Mouse (Mus musculus) lung, adult 2 months (tissue): ENCODE results near the gene 9630041A04Rik.

Source experiments
- CTCF ChIP-seq: fragments of 200-500 bp; IDR thresholded peaks from 2 replicates; pipeline ENCODE4 v1.5.1; 2011; ENCODE audit warnings: mild to moderate bottlenecking, low read length, control low read depth; ENCODE audit not compliant: insufficient read depth
- POLR2A ChIP-seq: fragments of 200-500 bp; IDR thresholded peaks from 2 replicates; pipeline ENCODE4 v1.6.1; 2011; ENCODE audit warnings: low read depth, mild to moderate bottlenecking, control low read depth, low read length, borderline replicate concordance; ENCODE audit errors: extremely low read depth

GRCm38 (mm10) chr9:101981161-101981560 is 119.5 kb downstream of the 9630041A04Rik start:
- TF ChIP-seq POLR2A: no peak
- no peak for TF ChIP-seq CTCF
